Mouse (Mus musculus) left cerebral cortex, adult 2 months (tissue): ENCODE measurements around the gene Mus81. TPM values are rescaled to one million over a fixed set of nuclear protein-coding genes. Genes with fewer than 3 reads are reported as not detected.
A peak's percentile ranks its signal among the peaks of the same experiment; 100 is the strongest.
"Not testable (repeated sequence)": the region's sequence is repeated elsewhere in the genome, so short reads cannot be mapped to it uniquely, and the experiment has no call there.

Source experiments
- DNase-seq, 2 experiments: peaks; one replicate each; pipeline ENCODE4 v3.0.0; 2021 to 2022; ENCODE audit warnings: low spot score in 2 of 2, mixed read lengths in 1 of 2; ENCODE audit errors: extremely low spot score in 1 of 2
- H3K27ac ChIP-seq: fragments of 200-600 bp; 2 replicates; pipeline ENCODE4 v1.8.1; 2022
- H3K4me3 ChIP-seq: fragments of 200-600 bp; 2 replicates; pipeline ENCODE4 v1.8.1; 2022
- CTCF ChIP-seq: fragments of 200-600 bp; IDR thresholded peaks from 2 replicates; pipeline ENCODE4 v1.8.1; 2022; ENCODE audit warnings: antibody characterized with exemption, mild to moderate bottlenecking, moderate library complexity
- intact Hi-C: fragments of 180-260 bp; cut with DNase I; formaldehyde crosslinking; loops from one replicate; pipeline ENCODE4 v1.15.1; 2025
- total RNA-seq, 2 experiments: library from RNA; stranded (reverse); gene quantifications; 2 replicates each; pipeline ENCODE4 v1.2.3; 2021

Gene Mus81
- total RNA-seq, 2 experiments from 2014 or later = 33.3 to 33.4 TPM

- intact Hi-C loops = no loop called here
- Histone ChIP-seq H3K4me3 (no peak overlapping the region), H3K27ac (no peak overlapping the region)
- no peak for TF ChIP-seq CTCF
- DNase-seq = no peak
Observed at GRCm38 (mm10) chr19:5512091-5513004, 24.1 kb upstream of the Mus81 start.

DNA sequence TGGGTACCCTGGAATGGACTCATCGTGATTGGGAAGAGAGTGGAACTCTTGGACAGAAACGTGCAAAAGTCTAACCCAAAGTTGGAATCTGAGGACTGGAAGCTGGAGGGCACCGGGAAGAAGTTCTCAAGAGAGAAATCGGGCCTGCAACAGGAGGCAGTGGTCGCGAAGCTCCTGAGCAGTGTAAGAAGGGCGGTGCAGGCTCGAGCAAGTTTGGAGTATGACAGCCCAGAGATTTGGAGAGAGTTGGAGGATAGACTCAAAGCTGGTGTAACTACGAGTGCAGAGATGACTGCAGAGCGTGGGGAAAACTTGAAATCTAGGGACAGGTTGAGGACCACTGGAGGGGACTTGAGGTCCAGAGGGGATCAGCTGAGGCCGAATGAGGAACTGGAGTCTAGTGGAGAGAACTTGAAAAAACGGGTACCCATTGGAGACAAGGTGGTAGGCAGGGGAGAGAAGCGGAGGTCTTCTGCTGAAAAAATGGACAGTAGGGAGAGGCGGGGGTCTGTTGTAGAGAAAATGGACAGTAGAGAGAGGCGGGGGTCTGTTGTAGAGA is 23.0 kb upstream of the Mus81 start:
- no peak for DNase-seq
- H3K4me3 ChIP-seq = peak overlapping the region; percentile 59
- intact Hi-C loops = loop anchor here (2.0 kb wide), 1 partner anchor 20 kb away; the partner anchor contains the start of gene Cfl1
- TF ChIP-seq CTCF = no peak
- peak overlapping the region; percentile 90 for H3K27ac ChIP-seq

DNA sequence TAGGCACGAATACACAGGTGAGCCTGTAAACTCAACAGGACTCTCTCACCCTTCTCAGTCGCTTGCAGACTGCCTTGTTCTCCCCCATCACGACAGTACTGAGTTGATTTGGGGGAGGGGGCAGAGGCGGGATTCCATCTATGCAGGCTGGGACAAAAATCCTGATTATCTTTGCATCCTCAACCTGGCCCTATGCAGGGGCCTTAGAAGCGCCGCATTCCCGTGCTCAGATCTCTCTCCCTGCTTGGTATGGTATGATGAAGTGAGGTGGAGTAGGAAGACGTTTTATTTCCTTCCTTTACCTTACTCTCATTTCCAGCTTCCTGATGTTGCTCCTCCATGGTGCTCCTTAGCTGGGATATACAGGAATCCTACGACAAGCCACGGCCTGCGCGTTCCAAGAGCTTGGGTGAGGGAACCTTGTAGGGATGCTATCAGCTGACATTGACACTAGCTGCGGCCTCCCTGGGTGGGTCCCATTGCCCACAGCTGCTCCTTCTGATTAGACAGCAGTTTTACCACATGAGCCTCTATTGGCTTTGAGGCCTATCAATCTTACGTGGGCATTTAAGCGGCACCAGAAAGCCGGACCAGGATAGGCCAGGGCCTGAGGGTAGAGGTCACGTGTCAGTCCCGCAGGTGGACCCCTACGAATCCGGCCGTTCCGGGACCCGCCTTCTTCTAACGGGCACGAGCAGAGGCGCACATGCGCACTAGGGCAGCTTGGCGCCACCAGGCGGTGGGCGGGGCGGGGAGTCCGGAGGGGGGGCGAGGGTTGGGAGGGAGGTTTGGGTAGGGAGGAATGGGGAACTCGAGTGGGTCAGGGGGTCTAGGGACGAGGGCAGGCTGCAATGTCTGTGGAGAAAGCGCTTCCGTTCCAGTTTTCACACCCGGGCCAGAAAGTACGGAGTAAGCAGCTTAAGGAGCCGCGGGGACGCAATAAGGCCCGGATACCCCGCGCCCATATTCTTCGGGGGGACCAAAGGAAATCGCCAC is 22.1 kb upstream of the Mus81 start, which contains the start of gene Snx32:
Gene Snx32, minus strand, starts transcription at position 508 of the 996 bp plus-strand sequence.
- H3K4me3 ChIP-seq = peak within 1 kb of the TSS; percentile 59
- DNase-seq = peak; percentile 95 to 98
- intact Hi-C loops = loop anchor here (2.0 kb wide), 1 partner anchor 20 kb away; the partner anchor contains the start of gene Cfl1

GRCm38 (mm10) chr19:5503687-5504086 is 15.5 kb upstream of the Mus81 start, which contains the start of gene 1700020D05Rik:
TSS of gene 1700020D05Rik (minus strand) at chr19:5503787.
- TF ChIP-seq CTCF = no peak
- intact Hi-C loops = no loop called here
- Histone ChIP-seq H3K27ac (no peak within 1 kb of the TSS), H3K4me3 (no peak within 1 kb of the TSS)
- no peak for DNase-seq

More for the DNA sequence above, 22.1 kb upstream of the Mus81 start, which contains the start of gene Snx32:
- peak within 1 kb of the TSS; percentile 90 for H3K27ac ChIP-seq
- peak; percentile 32 for TF ChIP-seq CTCF

DNA sequence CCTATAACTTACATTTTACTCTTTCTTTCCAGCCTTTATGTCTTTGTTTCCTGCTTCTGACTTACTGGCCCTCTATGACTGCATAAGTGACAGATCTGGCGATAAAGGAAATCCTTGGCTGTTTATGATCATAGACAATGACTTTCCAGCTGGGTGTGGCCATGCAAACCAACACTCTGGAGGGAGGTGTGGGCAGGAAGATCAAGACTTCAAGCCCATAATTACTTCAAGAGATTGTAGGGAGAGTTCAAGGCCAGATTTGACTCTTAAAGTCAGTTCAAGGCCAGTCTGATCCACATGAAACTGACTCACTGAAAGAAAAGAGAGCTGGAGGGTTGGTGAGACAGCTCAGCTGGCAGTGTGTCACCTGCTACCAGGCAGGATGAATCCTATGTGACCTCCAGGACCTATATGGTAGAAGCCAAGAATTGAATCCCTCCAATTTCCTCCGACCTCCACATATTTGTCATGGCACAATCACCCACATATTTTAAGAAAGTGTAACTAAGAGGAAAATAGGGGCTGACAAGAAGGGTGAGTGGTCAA is 12.2 kb upstream of the Mus81 start:
- intact Hi-C loops = no loop called here
- Histone ChIP-seq H3K27ac (no peak overlapping the region), H3K4me3 (no peak overlapping the region)
- TF ChIP-seq CTCF = no peak
- no peak for DNase-seq

DNA sequence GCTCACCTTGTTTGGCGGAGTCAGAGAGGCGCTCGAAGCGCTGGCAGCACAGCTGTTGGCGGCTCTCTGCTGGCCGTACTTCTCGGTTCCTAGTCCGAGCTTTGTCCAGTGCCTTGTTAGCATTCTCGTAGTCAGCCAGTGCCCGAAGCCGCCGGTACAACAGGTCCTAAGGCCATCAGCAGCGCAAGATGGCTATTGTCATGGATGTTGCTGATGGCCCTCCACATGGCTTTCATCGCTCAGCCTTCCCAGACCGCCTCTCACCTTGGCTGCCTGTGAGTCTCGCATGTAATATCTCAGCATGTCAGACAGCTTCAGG is 7.8 kb upstream of the Mus81 start:
- intact Hi-C loops = no loop called here
- H3K4me3 ChIP-seq = no peak overlapping the region
- no peak for DNase-seq
- no peak overlapping the region for H3K27ac ChIP-seq
- TF ChIP-seq CTCF = no peak

- intact Hi-C loops = no loop called here
- TF ChIP-seq CTCF = no peak
- H3K27ac ChIP-seq = no peak overlapping the region
- no peak for DNase-seq
- H3K4me3 ChIP-seq = no peak overlapping the region
Observed at GRCm38 (mm10) chr19:5495353-5496051, 7.3 kb upstream of the Mus81 start.

GRCm38 (mm10) chr19:5494314-5494713 is 6.1 kb upstream of the Mus81 start:
- no peak overlapping the region for H3K27ac ChIP-seq
- no peak overlapping the region for H3K4me3 ChIP-seq
- intact Hi-C loops = no loop called here
- DNase-seq = no peak
- TF ChIP-seq CTCF = no peak

GRCm38 (mm10) chr19:5493301-5493721 is 5.1 kb upstream of the Mus81 start:
- intact Hi-C loops, DNase-seq, H3K27ac ChIP-seq, H3K4me3 ChIP-seq: not testable (repeated sequence)

DNA sequence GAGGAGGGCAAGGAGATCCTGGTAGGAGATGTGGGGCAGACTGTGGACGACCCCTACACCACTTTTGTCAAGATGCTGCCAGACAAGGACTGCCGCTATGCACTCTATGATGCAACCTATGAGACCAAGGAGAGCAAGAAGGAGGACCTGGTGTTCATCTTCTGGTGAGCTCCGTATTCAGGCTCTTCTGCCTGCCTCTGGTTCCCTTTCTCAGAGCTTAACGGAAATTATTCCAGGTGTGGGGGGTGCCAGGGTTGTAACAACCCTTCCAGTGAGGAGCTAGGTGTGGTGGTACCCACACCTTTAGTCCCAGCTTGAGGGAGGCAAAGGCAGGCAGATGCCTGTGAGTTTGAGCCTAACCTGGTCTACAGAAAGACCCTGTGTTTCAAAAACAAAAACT is 4.4 kb upstream of the Mus81 start:
- no peak overlapping the region for H3K27ac ChIP-seq
- no peak for TF ChIP-seq CTCF
- no peak for DNase-seq
- intact Hi-C loops = no loop called here
- no peak overlapping the region for H3K4me3 ChIP-seq
